Mouse (Mus musculus): Measurements from ENCODE around the gene Gm13275. TPM values are rescaled to one million over a fixed set of nuclear protein-coding genes. Genes with fewer than 3 reads are reported as not detected.

Gene Gm13275
- polyA plus RNA-seq, 1 experiment: not detected

DNA sequence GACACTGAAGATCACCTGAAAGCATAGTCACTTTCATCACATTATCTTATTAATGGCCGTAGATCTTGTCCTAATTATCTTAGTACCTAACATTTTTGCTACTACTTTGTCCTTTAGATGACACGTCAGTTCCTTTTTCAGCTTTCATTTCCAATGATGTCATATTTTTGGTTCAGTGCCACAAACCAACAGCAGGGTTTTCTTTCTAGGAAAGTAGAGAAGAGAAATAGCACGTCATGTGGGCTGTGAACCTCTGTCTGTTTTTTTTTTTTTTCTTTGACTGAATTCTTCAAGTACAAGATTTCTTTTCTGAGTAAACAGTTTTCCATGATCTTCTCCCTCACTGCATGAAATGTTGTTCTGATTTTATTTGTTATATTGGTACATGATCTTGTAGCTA is 45.8 kb downstream of the Gm13275 start:
- WGBS: 30% methylated on average over 3 of the region's 3 CpGs
- Histone ChIP-seq H3K4me1 (ENCODE audit: control insufficient read depth, insufficient read depth, low read length) (no peaks in the 10 kb centered on the region), H3K27ac (ENCODE audit: control insufficient read depth, insufficient read depth, low read depth, low read length, poor library complexity) (no peak overlapping the region), H3K4me3 (replicated peaks; ENCODE audit: control insufficient read depth, low read depth, low read length) (no peak overlapping the region)
- no peak for TF ChIP-seq CTCF (IDR thresholded peaks at IDR 0.05; ENCODE audit: control insufficient read depth, insufficient read depth, low read length)
- no peak for TF ChIP-seq POLR2A (IDR thresholded peaks at IDR 0.05; ENCODE audit: borderline replicate concordance, control insufficient read depth, low read depth, low read length)

DNA sequence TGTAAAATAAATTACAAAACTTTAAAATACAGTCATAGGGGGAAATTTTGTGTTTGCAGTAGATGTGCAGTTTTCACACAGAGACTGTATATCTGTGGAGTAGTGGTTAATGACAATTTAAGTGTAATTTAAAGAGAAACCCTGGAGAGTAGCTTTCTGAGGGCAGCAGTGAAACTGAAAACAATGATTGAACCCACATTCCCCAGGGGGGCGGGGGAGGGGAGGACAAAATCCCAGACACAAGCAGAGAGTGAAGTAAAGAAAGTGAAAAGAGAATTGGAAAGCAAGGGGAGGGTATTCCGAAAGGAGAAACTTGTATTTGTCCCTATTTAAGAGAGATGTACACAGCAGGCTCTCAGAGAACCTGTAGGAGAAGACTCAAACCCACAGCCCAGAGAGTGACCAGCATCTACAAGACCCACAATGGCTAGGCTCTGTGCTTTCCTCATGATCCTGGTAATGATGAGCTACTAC is 47.2 kb downstream of the Gm13275 start, which contains the start of gene Ifna4:
Ifna4 (plus strand) TSS at position 424 of the 474 bp plus-strand sequence.
- H3K4me1 ChIP-seq (ENCODE audit: control insufficient read depth, insufficient read depth, low read length): no peaks in the 10 kb centered on the region
- no peak within 1 kb of the TSS for H3K4me3 ChIP-seq (replicated peaks; ENCODE audit: control insufficient read depth, low read depth, low read length)
- TF ChIP-seq POLR2A (IDR thresholded peaks at IDR 0.05; ENCODE audit: borderline replicate concordance, control insufficient read depth, low read depth, low read length) (no peak), CTCF (IDR thresholded peaks at IDR 0.05; ENCODE audit: control insufficient read depth, insufficient read depth, low read length) (no peak)
- no peak within 1 kb of the TSS for H3K27ac ChIP-seq (ENCODE audit: control insufficient read depth, insufficient read depth, low read depth, low read length, poor library complexity)
- 69% methylated on average over 2 of the region's 2 CpGs for WGBS

Other genes starting within 250 kb of the Gm13275 start
- gene Ifna15, start 236.2 kb upstream of the Gm13275 start, polyA plus RNA-seq (2011; ENCODE audit: insufficient read depth, insufficient read length, low replicate concordance, missing spikeins): not detected in 2 replicates
- gene Ifna14, start 222.7 kb upstream of the Gm13275 start, polyA plus RNA-seq (2011; ENCODE audit: insufficient read depth, insufficient read length, low replicate concordance, missing spikeins): not detected in 2 replicates
- gene Ifna9, start 202.1 kb upstream of the Gm13275 start, polyA plus RNA-seq (2011; ENCODE audit: insufficient read depth, insufficient read length, low replicate concordance, missing spikeins): not detected in 2 replicates
- gene Ifna12, start 191.1 kb upstream of the Gm13275 start, polyA plus RNA-seq (2011; ENCODE audit: insufficient read depth, insufficient read length, low replicate concordance, missing spikeins): not detected in 2 replicates
- gene C87499, start 160.1 kb upstream of the Gm13275 start, polyA plus RNA-seq (2011; ENCODE audit: insufficient read depth, insufficient read length, low replicate concordance, missing spikeins): not detected in 2 replicates
- 1.9 TPM in 1 of 2 replicates, not detected in the other for gene Ifna13, start 150.0 kb upstream of the Gm13275 start, polyA plus RNA-seq (2011; ENCODE audit: insufficient read depth, insufficient read length, low replicate concordance, missing spikeins)
- gene Ifna16, start 117.6 kb upstream of the Gm13275 start, polyA plus RNA-seq (2011; ENCODE audit: insufficient read depth, insufficient read length, low replicate concordance, missing spikeins): not detected in 2 replicates
- not detected in 2 replicates for gene Ifna2, start 110.6 kb upstream of the Gm13275 start, polyA plus RNA-seq (2011; ENCODE audit: insufficient read depth, insufficient read length, low replicate concordance, missing spikeins)
- not detected in 2 replicates for gene Ifnab, start 103.1 kb upstream of the Gm13275 start, polyA plus RNA-seq (2011; ENCODE audit: insufficient read depth, insufficient read length, low replicate concordance, missing spikeins)
- gene Gm26566, start 72.7 kb upstream of the Gm13275 start, polyA plus RNA-seq (2011; ENCODE audit: insufficient read depth, insufficient read length, low replicate concordance, missing spikeins): not detected in 2 replicates
- gene Klhl9, start 72.0 kb upstream of the Gm13275 start, polyA plus RNA-seq (2011; ENCODE audit: insufficient read depth, insufficient read length, low replicate concordance, missing spikeins): 10.8 and 18.3 TPM in 2 replicates
- gene Gm13271, start 39.6 kb upstream of the Gm13275 start, polyA plus RNA-seq (2011; ENCODE audit: insufficient read depth, insufficient read length, low replicate concordance, missing spikeins): not detected in 2 replicates
- gene Gm13283, start 34.4 kb upstream of the Gm13275 start, polyA plus RNA-seq (2011; ENCODE audit: insufficient read depth, insufficient read length, low replicate concordance, missing spikeins): not detected in 2 replicates
- gene Gm13290, start 20.7 kb upstream of the Gm13275 start, polyA plus RNA-seq (2011; ENCODE audit: insufficient read depth, insufficient read length, low replicate concordance, missing spikeins): not detected in 2 replicates
- gene Gm13289, start 17.6 kb upstream of the Gm13275 start, polyA plus RNA-seq (2011; ENCODE audit: insufficient read depth, insufficient read length, low replicate concordance, missing spikeins): not detected in 2 replicates
- not detected in 2 replicates for gene Gm13272, start 14.6 kb upstream of the Gm13275 start, polyA plus RNA-seq (2011; ENCODE audit: insufficient read depth, insufficient read length, low replicate concordance, missing spikeins)
- not detected in 2 replicates for gene Ifnz, start 12.4 kb upstream of the Gm13275 start, polyA plus RNA-seq (2011; ENCODE audit: insufficient read depth, insufficient read length, low replicate concordance, missing spikeins)
- gene Gm13276, start 8.8 kb upstream of the Gm13275 start, polyA plus RNA-seq (2011; ENCODE audit: insufficient read depth, insufficient read length, low replicate concordance, missing spikeins): not detected in 2 replicates
- gene Gm13277, start 5.9 kb upstream of the Gm13275 start, polyA plus RNA-seq (2011; ENCODE audit: insufficient read depth, insufficient read length, low replicate concordance, missing spikeins): not detected in 2 replicates
- gene Gm13278, start 2.9 kb upstream of the Gm13275 start, polyA plus RNA-seq (2011; ENCODE audit: insufficient read depth, insufficient read length, low replicate concordance, missing spikeins): not detected in 2 replicates
- not detected in 2 replicates for gene Gm13279, start 2.9 kb downstream of the Gm13275 start, polyA plus RNA-seq (2011; ENCODE audit: insufficient read depth, insufficient read length, low replicate concordance, missing spikeins)
- not detected in 2 replicates for gene Gm13285, start 5.2 kb downstream of the Gm13275 start, polyA plus RNA-seq (2011; ENCODE audit: insufficient read depth, insufficient read length, low replicate concordance, missing spikeins)
- gene Gm13287, start 8.8 kb downstream of the Gm13275 start, polyA plus RNA-seq (2011; ENCODE audit: insufficient read depth, insufficient read length, low replicate concordance, missing spikeins): not detected in 2 replicates
- not detected in 2 replicates for gene Gm13288, start 11.0 kb downstream of the Gm13275 start, polyA plus RNA-seq (2011; ENCODE audit: insufficient read depth, insufficient read length, low replicate concordance, missing spikeins)
- gene Ifna7, start 21.7 kb downstream of the Gm13275 start, polyA plus RNA-seq (2011; ENCODE audit: insufficient read depth, insufficient read length, low replicate concordance, missing spikeins): not detected in 2 replicates
- gene Ifna11, start 25.5 kb downstream of the Gm13275 start, polyA plus RNA-seq (2011; ENCODE audit: insufficient read depth, insufficient read length, low replicate concordance, missing spikeins): not detected in 2 replicates
- not detected in 2 replicates for gene Ifna6, start 32.9 kb downstream of the Gm13275 start, polyA plus RNA-seq (2011; ENCODE audit: insufficient read depth, insufficient read length, low replicate concordance, missing spikeins)
- not detected in 2 replicates for gene Ifna5, start 41.0 kb downstream of the Gm13275 start, polyA plus RNA-seq (2011; ENCODE audit: insufficient read depth, insufficient read length, low replicate concordance, missing spikeins)
- gene Ifna4, start 47.4 kb downstream of the Gm13275 start, polyA plus RNA-seq (2011; ENCODE audit: insufficient read depth, insufficient read length, low replicate concordance, missing spikeins): not detected in 2 replicates
- gene Ifna1, start 55.6 kb downstream of the Gm13275 start, polyA plus RNA-seq (2011; ENCODE audit: insufficient read depth, insufficient read length, low replicate concordance, missing spikeins): not detected in 2 replicates
- gene Ifne, start 85.7 kb downstream of the Gm13275 start, polyA plus RNA-seq (2011; ENCODE audit: insufficient read depth, insufficient read length, low replicate concordance, missing spikeins): not detected in 2 replicates